7 mouse cellular contexts compared by ENCODE assay signal in the genomic region with DNA sequence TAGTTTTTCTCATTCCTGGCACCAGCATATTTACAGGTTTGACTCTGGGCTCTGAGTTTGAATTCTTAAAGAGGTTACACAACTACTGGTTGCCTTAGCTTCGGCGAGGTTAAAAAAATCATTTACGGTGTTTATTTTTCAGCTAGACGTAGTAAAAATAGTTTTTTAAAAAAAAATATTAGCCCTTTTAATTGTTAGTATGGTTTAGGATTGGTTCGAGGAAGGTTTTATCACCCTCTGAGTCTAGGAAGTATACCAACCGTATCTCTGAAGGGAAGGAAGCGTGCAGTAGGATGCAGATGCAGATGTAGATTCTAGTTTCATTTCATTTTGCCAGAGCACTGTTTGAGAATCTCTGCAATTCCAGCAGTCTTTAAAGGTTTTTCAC. TPM values are rescaled to one million over a fixed set of nuclear protein-coding genes. Genes with fewer than 3 reads are reported as not detected.
A peak's percentile ranks its signal among the peaks of the same experiment; 100 is the strongest.
DNase-seq lines count a peak whose midpoint lies in the region; ATAC-seq and TF ChIP-seq lines count a peak whose summit lies in the region.

No protein-coding gene starts in this region.

- no peaks in the 10 kb centered on the region for H3K9me3 ChIP-seq in neural tube, embryonic 11.5 days (ENCODE audit: control insufficient read depth, low read length)
- H3K9me3 ChIP-seq in forebrain, embryonic 10.5 days, result no peaks in the 10 kb centered on the region
- H3K9me3 ChIP-seq in limb, embryonic 14.5 days (ENCODE audit: control insufficient read depth, low read length), result no peaks in the 10 kb centered on the region
- no peaks in the 10 kb centered on the region for H3K9me3 ChIP-seq in stomach, embryonic 16.5 days (replicated peaks; ENCODE audit: control insufficient read depth, low read length)

- WGBS in neural tube, embryonic 11.5 days, result 9% methylated on average over 7 of the region's 7 CpGs
- WGBS in forebrain, embryonic 10.5 days, result 12% methylated on average over 7 of the region's 7 CpGs
- WGBS in limb, embryonic 14.5 days, result 3% methylated on average over 7 of the region's 7 CpGs
- 3% methylated on average over 7 of the region's 7 CpGs for WGBS in stomach, embryonic 16.5 days

- H3K36me3 ChIP-seq in neural tube, embryonic 11.5 days (ENCODE audit: control insufficient read depth, insufficient read depth, low read length), result no peaks in the 10 kb centered on the region
- H3K36me3 ChIP-seq in forebrain, embryonic 10.5 days (replicated peaks), result peaks cover 7% of the 10 kb centered on the region
- H3K36me3 ChIP-seq in limb, embryonic 14.5 days (ENCODE audit: control insufficient read depth, insufficient read depth, low read length), result no peaks in the 10 kb centered on the region
- no peaks in the 10 kb centered on the region for H3K36me3 ChIP-seq in stomach, embryonic 16.5 days (ENCODE audit: control insufficient read depth, insufficient read depth, low read length)

- no peaks in the 10 kb centered on the region for H3K27me3 ChIP-seq in neural tube, embryonic 11.5 days (ENCODE audit: control insufficient read depth, insufficient read depth, low read length)
- no peaks in the 10 kb centered on the region for H3K27me3 ChIP-seq in forebrain, embryonic 10.5 days (ENCODE audit: poor library complexity, severe bottlenecking)
- H3K27me3 ChIP-seq in limb, embryonic 14.5 days (ENCODE audit: control insufficient read depth, insufficient read depth, low read length), result no peaks in the 10 kb centered on the region
- no peaks in the 10 kb centered on the region for H3K27me3 ChIP-seq in stomach, embryonic 16.5 days (ENCODE audit: control insufficient read depth, insufficient read depth, low read length)

- intact Hi-C loops in gastrocnemius, postnatal 36 days (cut with DNase I), result no loop called here

- H3K27ac ChIP-seq in neural tube, embryonic 11.5 days (ENCODE audit: low read depth, low read length), result no peak overlapping the region
- peak overlapping the region; percentile 96 for H3K27ac ChIP-seq in forebrain, embryonic 10.5 days
- peak overlapping the region; percentile 94; the same call in 1 of the 2 replicates for H3K27ac ChIP-seq in limb, embryonic 14.5 days (replicated peaks; ENCODE audit: low read depth, low read length)
- H3K27ac ChIP-seq in stomach, embryonic 16.5 days (ENCODE audit: low read length), result peak overlapping the region; percentile 93; the same call in 1 of the 2 replicates

- H3K9ac ChIP-seq in neural tube, embryonic 11.5 days (ENCODE audit: low read length), result peak overlapping the region; percentile 95
- peak overlapping the region; percentile 93 for H3K9ac ChIP-seq in limb, embryonic 14.5 days (ENCODE audit: low read depth, low read length, severe bottlenecking)
- peak overlapping the region; percentile 99 for H3K9ac ChIP-seq in stomach, embryonic 16.5 days (ENCODE audit: low read length)

- no peak for DNase-seq in neural tube, embryonic 11.5 days (ENCODE audit: low spot score)
- no peak for DNase-seq in neural tube, embryonic 10.5 days (ENCODE audit: extremely low spot score, low spot score)
- DNase-seq in forebrain, embryonic 10.5 days (ENCODE audit: extremely low spot score, low spot score), result no peak
- no peak for DNase-seq in limb, embryonic 14.5 days (ENCODE audit: low spot score)
- DNase-seq in gastrocnemius, postnatal 36 days, result no peak

- no peak for TF ChIP-seq POLR2A in limb, embryonic 14.5 days (IDR thresholded peaks at IDR 0.05; ENCODE audit: borderline replicate concordance, extremely low read depth, insufficient read depth, insufficient read length)

- H3K4me1 ChIP-seq in neural tube, embryonic 11.5 days (ENCODE audit: control insufficient read depth, insufficient read depth, low read length), result peaks cover 6% of the 10 kb centered on the region; the same call in 1 of the 2 replicates
- H3K4me1 ChIP-seq in forebrain, embryonic 10.5 days, result peaks cover 24% of the 10 kb centered on the region
- peaks cover 11% of the 10 kb centered on the region for H3K4me1 ChIP-seq in limb, embryonic 14.5 days (ENCODE audit: control insufficient read depth, insufficient read depth, low read length)
- H3K4me1 ChIP-seq in stomach, embryonic 16.5 days (ENCODE audit: control insufficient read depth, insufficient read depth, low read length), result peaks cover 10% of the 10 kb centered on the region

- ATAC-seq in neural tube, embryonic 11.5 days (ENCODE audit: insufficient read depth, low FRiP score, low TSS enrichment), result no peak
- ATAC-seq in limb, embryonic 14.5 days (ENCODE audit: low FRiP score, low read depth), result no peak
- no peak for ATAC-seq in stomach, embryonic 16.5 days (ENCODE audit: insufficient read depth, low FRiP score)
- no peak for ATAC-seq in megakaryocyte progenitor cell, adult 5-6 weeks (replicated peaks; ENCODE audit: poor library complexity)

- peak overlapping the region; percentile 98 for H3K4me3 ChIP-seq in neural tube, embryonic 11.5 days (ENCODE audit: low read depth, low read length)
- H3K4me3 ChIP-seq in forebrain, embryonic 10.5 days, result peak overlapping the region; percentile 91
- H3K4me3 ChIP-seq in limb, embryonic 14.5 days (replicated peaks; ENCODE audit: low read length), result peak overlapping the region; percentile 97
- H3K4me3 ChIP-seq in stomach, embryonic 16.5 days (replicated peaks; ENCODE audit: low read length), result peak overlapping the region; percentile 98

- peak overlapping the region; percentile 73 for H3K4me2 ChIP-seq in neural tube, embryonic 11.5 days (ENCODE audit: low read depth)
- H3K4me2 ChIP-seq in limb, embryonic 14.5 days (replicated peaks; ENCODE audit: low read depth, low read length, severe bottlenecking), result peak overlapping the region; percentile 75
- peak overlapping the region; percentile 77 for H3K4me2 ChIP-seq in stomach, embryonic 16.5 days (ENCODE audit: low read depth, low read length)

RNA-seq across cellular contexts. Expression of a gene that starts 1.6 kb away (rescaled TPM):
- polyA plus RNA-seq in neural tube, embryonic 11.5 days (2014; fragmentation: Nextera tagmentation; extraction: Ambion mirVana), result 22.3 and 22.6 TPM in 2 replicates
- polyA plus RNA-seq in forebrain, embryonic 10.5 days (2016; fragmentation: Nextera tagmentation; extraction: Ambion mirVana), result 11.6 and 14.1 TPM in 2 replicates
- 11.0 and 11.4 TPM in 2 replicates for polyA plus RNA-seq in limb, embryonic 14.5 days (2012; rRNA removed)
- polyA plus RNA-seq in limb, embryonic 14.5 days (2014; fragmentation: Nextera tagmentation; extraction: Ambion mirVana), result 12.2 and 15.2 TPM in 2 replicates
- 6.3 and 7.3 TPM in 2 replicates for polyA plus RNA-seq in stomach, embryonic 16.5 days (2015; fragmentation: Nextera tagmentation; extraction: Ambion mirVana)
- 1 to 10 TPM; 5.2 to 6.2 TPM for total RNA-seq in gastrocnemius, postnatal 36 days (2021)
- 56.7 and 62.2 TPM in 2 replicates for total RNA-seq in megakaryocyte progenitor cell, adult 5-6 weeks (2015)
- 52.8 and 57.6 TPM in 2 replicates for total RNA-seq in megakaryocyte progenitor cell, adult 5-6 weeks (2017)

RNA-seq across cellular contexts. Expression of a gene that starts 52.4 kb away (rescaled TPM):
- 46.3 and 47.9 TPM in 2 replicates for polyA plus RNA-seq in neural tube, embryonic 11.5 days (2014; fragmentation: Nextera tagmentation; extraction: Ambion mirVana)
- polyA plus RNA-seq in forebrain, embryonic 10.5 days (2016; fragmentation: Nextera tagmentation; extraction: Ambion mirVana), result 32.6 and 33.4 TPM in 2 replicates
- polyA plus RNA-seq in limb, embryonic 14.5 days (2012; rRNA removed), result 22.5 and 24.5 TPM in 2 replicates
- polyA plus RNA-seq in limb, embryonic 14.5 days (2014; fragmentation: Nextera tagmentation; extraction: Ambion mirVana), result 41.1 and 48.1 TPM in 2 replicates
- polyA plus RNA-seq in stomach, embryonic 16.5 days (2015; fragmentation: Nextera tagmentation; extraction: Ambion mirVana), result 17.3 and 17.9 TPM in 2 replicates
- 1 to 10 TPM; 3.6 to 3.8 TPM for total RNA-seq in gastrocnemius, postnatal 36 days (2021)
- 18.8 and 20.3 TPM in 2 replicates for total RNA-seq in megakaryocyte progenitor cell, adult 5-6 weeks (2015)
- 27.3 and 32.7 TPM in 2 replicates for total RNA-seq in megakaryocyte progenitor cell, adult 5-6 weeks (2017)

RNA-seq across cellular contexts. Expression of a gene that starts 55.9 kb away (rescaled TPM):
- polyA plus RNA-seq in neural tube, embryonic 11.5 days (2014; fragmentation: Nextera tagmentation; extraction: Ambion mirVana), result 0.24 and 0.65 TPM in 2 replicates
- polyA plus RNA-seq in forebrain, embryonic 10.5 days (2016; fragmentation: Nextera tagmentation; extraction: Ambion mirVana), result 0.37 TPM in 2 replicates
- 0.47 and 0.99 TPM in 2 replicates for polyA plus RNA-seq in limb, embryonic 14.5 days (2012; rRNA removed)
- polyA plus RNA-seq in limb, embryonic 14.5 days (2014; fragmentation: Nextera tagmentation; extraction: Ambion mirVana), result 0.94 and 1.1 TPM in 2 replicates
- 2.8 and 3.2 TPM in 2 replicates for polyA plus RNA-seq in stomach, embryonic 16.5 days (2015; fragmentation: Nextera tagmentation; extraction: Ambion mirVana)
- total RNA-seq in gastrocnemius, postnatal 36 days (2021), result under 1 TPM; 0.52 to 0.59 TPM
- 78.1 and 81.2 TPM in 2 replicates for total RNA-seq in megakaryocyte progenitor cell, adult 5-6 weeks (2015)
- total RNA-seq in megakaryocyte progenitor cell, adult 5-6 weeks (2017), result 45.3 and 57.6 TPM in 2 replicates
